In genomic region chr2:164373187-164373586, GRCm38 (mm10) we compare ENCODE assay signal across 28 mouse cellular contexts. TPM values are rescaled to one million over a fixed set of nuclear protein-coding genes. Genes with fewer than 3 reads are reported as not detected.
A peak's percentile ranks its signal among the peaks of the same experiment; 100 is the strongest.
DNase-seq lines count a peak whose midpoint lies in the region; ATAC-seq and TF ChIP-seq lines count a peak whose summit lies in the region.
"Had no signal": no experiment of that assay in that cellular context is flagged by ENCODE, and none has a peak within 500 bp of the region (broad histone marks: within the 10 kb centered on the region; RNA-seq: fewer than 3 reads in every experiment).

No protein-coding gene starts in this region.

- TF ChIP-seq CTCF in lung, postnatal 0 days (IDR thresholded peaks at IDR 0.05), result no peak
- no peak for TF ChIP-seq CTCF in gastrocnemius, adult 2 months (IDR thresholded peaks at IDR 0.05)

- no peak overlapping the region for H3K4me3 ChIP-seq in lung, postnatal 0 days (ENCODE audit: low read depth, low read length)
- H3K4me3 ChIP-seq in gastrocnemius, adult 2 months, result no peak overlapping the region
- H3K4me3 ChIP-seq in hindbrain, embryonic 13.5 days, result no peak overlapping the region
- H3K4me3 ChIP-seq: heart, embryonic 10.5 days; midbrain, embryonic 13.5 days had no signal

- no peak for TF ChIP-seq EP300 in lung, postnatal 0 days (IDR thresholded peaks at IDR 0.05)

- H3K27me3 ChIP-seq in lung, postnatal 0 days (replicated peaks; ENCODE audit: insufficient read depth, low read length), result no peaks in the 10 kb centered on the region
- no peaks in the 10 kb centered on the region for H3K27me3 ChIP-seq in hindbrain, embryonic 13.5 days
- H3K27me3 ChIP-seq: midbrain, embryonic 13.5 days; Patski had no signal

- intact Hi-C loops in heart, postnatal 25 days (cut with DNase I), result no loop called here
- intact Hi-C loops in gastrocnemius, adult 2 months (cut with DNase I), result no loop called here

- no peak overlapping the region for H3K4me2 ChIP-seq in lung, postnatal 0 days (replicated peaks; ENCODE audit: low read depth, low read length)
- H3K4me2 ChIP-seq in hindbrain, embryonic 13.5 days, result no peak overlapping the region
- H3K4me2 ChIP-seq: hindbrain, embryonic 14.5 days; midbrain, embryonic 13.5 days had no signal

- H3K9me3 ChIP-seq in lung, postnatal 0 days (ENCODE audit: low read length), result no peaks in the 10 kb centered on the region
- H3K9me3 ChIP-seq in hindbrain, embryonic 13.5 days, result no peaks in the 10 kb centered on the region
- H3K9me3 ChIP-seq: heart, embryonic 10.5 days; midbrain, embryonic 13.5 days had no signal

- 19% methylated on average over 4 of the region's 4 CpGs for WGBS in lung, postnatal 0 days
- WGBS in hindbrain, embryonic 13.5 days, result 67% methylated on average over 4 of the region's 4 CpGs

- H3K9ac ChIP-seq in lung, postnatal 0 days (replicated peaks; ENCODE audit: low read depth), result no peak overlapping the region
- H3K9ac ChIP-seq in hindbrain, embryonic 13.5 days, result no peak overlapping the region
- H3K9ac ChIP-seq: hindbrain, embryonic 14.5 days; midbrain, embryonic 13.5 days had no signal

- no peaks in the 10 kb centered on the region for H3K4me1 ChIP-seq in lung, postnatal 0 days (ENCODE audit: insufficient read depth, low read depth, low read length)
- H3K4me1 ChIP-seq in hindbrain, embryonic 13.5 days (replicated peaks), result no peaks in the 10 kb centered on the region
- H3K4me1 ChIP-seq: heart, embryonic 10.5 days; midbrain, embryonic 13.5 days had no signal

- no peaks in the 10 kb centered on the region for H3K36me3 ChIP-seq in lung, postnatal 0 days (ENCODE audit: insufficient read depth, low read length)
- no peaks in the 10 kb centered on the region for H3K36me3 ChIP-seq in hindbrain, embryonic 13.5 days
- H3K36me3 ChIP-seq: heart, embryonic 10.5 days; midbrain, embryonic 13.5 days had no signal

- ATAC-seq in lung, postnatal 0 days, result peak; percentile 48
- ATAC-seq in hindbrain, embryonic 13.5 days (ENCODE audit: low FRiP score), result no peak
- ATAC-seq: activated CD4-positive, CD25-positive, alpha-beta regulatory T cell, adult 4 months; intestine, embryonic 16.5 days; midbrain, embryonic 13.5 days; Patski had no signal

- DNase-seq in heart, adult 11 months, result peak; percentile 74
- no peak for DNase-seq in heart, postnatal 25 days (ENCODE audit: low spot score)
- peak; percentile 58 for DNase-seq in lung, postnatal 0 days (ENCODE audit: low spot score)
- no peak for DNase-seq in lung, postnatal 4 days
- peak; percentile 50 for DNase-seq in adipocyte (ENCODE audit: low spot score)
- DNase-seq in lung, postnatal 36 days, result peak; percentile 59
- DNase-seq in gastrocnemius, adult 2 months, result no peak
- DNase-seq: cerebellum, adult 11 months; cerebellum, postnatal 36 days; gastrocnemius, postnatal 10 days; heart, postnatal 10 days; liver; right cerebral cortex, postnatal 4 days; thymus, adult 2 months had no signal

- H3K27ac ChIP-seq in lung, postnatal 0 days (ENCODE audit: low read length), result no peak overlapping the region
- H3K27ac ChIP-seq in gastrocnemius, adult 2 months, result no peak overlapping the region
- H3K27ac ChIP-seq in hindbrain, embryonic 13.5 days, result no peak overlapping the region
- H3K27ac ChIP-seq: heart, embryonic 10.5 days; hindbrain, embryonic 14.5 days; macrophage; midbrain, embryonic 13.5 days had no signal

RNA-seq across cellular contexts. Expression of gene Slpi, which starts 15.7 kb away (rescaled TPM):
- 1 to 10 TPM; 3.1 to 7.2 TPM for total RNA-seq in heart, postnatal 25 days (2021)
- polyA plus RNA-seq in lung, postnatal 0 days (2015; fragmentation: Nextera tagmentation; extraction: Ambion mirVana), result 79.5 and 106 TPM in 2 replicates
- total RNA-seq in gastrocnemius, adult 2 months (2021), result under 1 TPM in 1 of 2 experiments, not detected in 1; 0.45 TPM
- polyA plus RNA-seq in hindbrain, embryonic 13.5 days (2015; fragmentation: Nextera tagmentation; extraction: Ambion mirVana), result 0.49 and 0.92 TPM in 2 replicates
- polyA plus RNA-seq: neural tube, embryonic 14.5 days had no signal

RNA-seq across cellular contexts. Expression of gene Rbpjl, which starts 29.8 kb away (rescaled TPM):
- total RNA-seq in heart, postnatal 25 days (2021), result not detected
- 29.7 and 42.6 TPM in 2 replicates for polyA plus RNA-seq in lung, postnatal 0 days (2015; fragmentation: Nextera tagmentation; extraction: Ambion mirVana)
- not detected for total RNA-seq in gastrocnemius, adult 2 months (2021)
- polyA plus RNA-seq in hindbrain, embryonic 13.5 days (2015; fragmentation: Nextera tagmentation; extraction: Ambion mirVana), result 0.05 and 0.09 TPM in 2 replicates
- total RNA-seq: heart, postnatal 10 days had no signal
- polyA plus RNA-seq: activated CD4-positive, CD25-positive, alpha-beta regulatory T cell, adult 4 months; embryonic facial prominence, embryonic 11.5 days; macrophage; midbrain, embryonic 13.5 days had no signal

RNA-seq across cellular contexts. Expression of gene Matn4, which starts 31.8 kb away (rescaled TPM):
- under 1 TPM; 0.42 to 0.52 TPM for total RNA-seq in heart, postnatal 25 days (2021)
- 71.4 and 81.2 TPM in 2 replicates for polyA plus RNA-seq in lung, postnatal 0 days (2015; fragmentation: Nextera tagmentation; extraction: Ambion mirVana)
- total RNA-seq in gastrocnemius, adult 2 months (2021), result 1 to 10 TPM in 1 of 2 experiments, under 1 TPM in 1; 0.56 to 1.7 TPM
- polyA plus RNA-seq in hindbrain, embryonic 13.5 days (2015; fragmentation: Nextera tagmentation; extraction: Ambion mirVana), result 2.3 and 9.3 TPM in 2 replicates
- polyA plus RNA-seq: macrophage had no signal

RNA-seq across cellular contexts. Expression of gene Svs5, which starts 40.6 kb away (rescaled TPM):
- total RNA-seq in heart, postnatal 25 days (2021), result not detected
- polyA plus RNA-seq in lung, postnatal 0 days (2015; fragmentation: Nextera tagmentation; extraction: Ambion mirVana), result not detected in 2 replicates
- not detected for total RNA-seq in gastrocnemius, adult 2 months (2021)
- not detected in 2 replicates for polyA plus RNA-seq in hindbrain, embryonic 13.5 days (2015; fragmentation: Nextera tagmentation; extraction: Ambion mirVana)
- total RNA-seq: gastrocnemius, postnatal 10 days; heart, postnatal 10 days; left cerebral cortex, postnatal 10 days had no signal
- polyA plus RNA-seq: activated CD4-positive, CD25-positive, alpha-beta regulatory T cell, adult 4 months; brain, embryonic 14.5 days; C2C12; embryonic facial prominence, embryonic 11.5 days; heart, embryonic 10.5 days; hindbrain, embryonic 14.5 days; intestine, embryonic 16.5 days; kidney, embryonic 16.5 days; macrophage; midbrain, embryonic 13.5 days; neural tube, embryonic 14.5 days; Patski; thymus, adult 2 months had no signal

RNA-seq across cellular contexts. Expression of gene Svs6, which starts 56.6 kb away (rescaled TPM):
- total RNA-seq in heart, postnatal 25 days (2021), result not detected
- not detected in 2 replicates for polyA plus RNA-seq in lung, postnatal 0 days (2015; fragmentation: Nextera tagmentation; extraction: Ambion mirVana)
- not detected for total RNA-seq in gastrocnemius, adult 2 months (2021)
- not detected in 2 replicates for polyA plus RNA-seq in hindbrain, embryonic 13.5 days (2015; fragmentation: Nextera tagmentation; extraction: Ambion mirVana)
- total RNA-seq: gastrocnemius, postnatal 10 days; heart, postnatal 10 days; left cerebral cortex, postnatal 10 days had no signal
- polyA plus RNA-seq: activated CD4-positive, CD25-positive, alpha-beta regulatory T cell, adult 4 months; brain, embryonic 14.5 days; C2C12; embryonic facial prominence, embryonic 11.5 days; heart, embryonic 10.5 days; hindbrain, embryonic 14.5 days; intestine, embryonic 16.5 days; kidney, embryonic 16.5 days; macrophage; midbrain, embryonic 13.5 days; neural tube, embryonic 14.5 days; Patski; thymus, adult 2 months had no signal

Comparison
In these comparisons a context has a peak if more than half of its experiments do, and no peak if none do; other contexts are left out.
1. DNase-seq: peak in heart, adult 11 months (single experiment), lung, postnatal 0 days (single experiment), adipocyte (single experiment) and lung, postnatal 36 days (single experiment); none in heart, postnatal 25 days (single experiment), lung, postnatal 4 days (0 of 2) and gastrocnemius, adult 2 months (single experiment).